Mouse (Mus musculus) lung, embryonic 14.5 days (tissue): Measurements from ENCODE around the gene Pml. TPM values are rescaled to one million over a fixed set of nuclear protein-coding genes. Genes with fewer than 3 reads are reported as not detected.

Experiments used
- ATAC-seq: fragments of 200-750 bp; cut with Nextera tagmentation; 2 replicates; pipeline ENCODE4 v1.8.0; 2017; ENCODE audit warnings: mild to moderate bottlenecking, moderate TSS enrichment, moderate library complexity; ENCODE audit not compliant: insufficient read depth
- DNase-seq: peaks from one replicate; pipeline ENCODE4 v3.0.0-alpha.2; 2015
- H3K27ac ChIP-seq: fragments of 300-500 bp; sonication (generic); 2 replicates; pipeline ENCODE4 v1.5.1; 2014; ENCODE audit warnings: low read depth, mild to moderate bottlenecking, moderate library complexity
- H3K27me3 ChIP-seq: fragments of 300-500 bp; sonication (generic); 2 replicates; pipeline ENCODE4 v1.6.1; 2014; ENCODE audit warnings: low read length, control low read depth; ENCODE audit not compliant: insufficient read depth
- H3K36me3 ChIP-seq: fragments of 300-500 bp; sonication (generic); 2 replicates; pipeline ENCODE4 v1.6.1; 2014; ENCODE audit warnings: control low read depth; ENCODE audit not compliant: insufficient read depth
- H3K4me1 ChIP-seq: fragments of 300-500 bp; sonication (generic); 2 replicates; pipeline ENCODE4 v1.6.1; 2014; ENCODE audit warnings: antibody characterized with exemption, control low read depth; ENCODE audit not compliant: insufficient read depth
- H3K4me2 ChIP-seq: fragments of 300-500 bp; sonication (generic); 2 replicates; pipeline ENCODE4 v1.6.1; 2014; ENCODE audit warnings: mild to moderate bottlenecking
- H3K4me3 ChIP-seq: fragments of 300-500 bp; sonication (generic); 2 replicates; pipeline ENCODE4 v1.5.1; 2014; ENCODE audit warnings: low read depth, low read length
- H3K9ac ChIP-seq: fragments of 300-500 bp; sonication (generic); 2 replicates; pipeline ENCODE4 v1.6.1; 2014
- H3K9me3 ChIP-seq: fragments of 300-500 bp; sonication (generic); 2 replicates; pipeline ENCODE4 v1.6.1; 2016; ENCODE audit warnings: low read depth, low read length, control low read depth
- CTCF ChIP-seq: IDR thresholded peaks from 2 replicates; pipeline ENCODE4 v1.5.1; 2016; ENCODE audit warnings: antibody characterized with exemption, low read depth
- WGBS: fragments of 180-500 bp; shearing (Covaris S2); extraction: QIAGEN DNeasy Blood & Tissue Kit; methylation state at CpG from one replicate; pipeline ENCODE4 v1.1.7; 2014; 5-methylcytosine and 5-hydroxymethylcytosine counted together
- polyA plus RNA-seq: library from polyadenylated mRNA; unstranded; fragments of >200 nt; fragmentation: Nextera tagmentation; extraction: Ambion mirVana; gene quantifications from 2 replicates; pipeline ENCODE4 v1.2.1, GENCODE M21; 2014

The Pml gene
- polyA plus RNA-seq, 1 experiment from 2014 or later = 23.2 TPM

DNA sequence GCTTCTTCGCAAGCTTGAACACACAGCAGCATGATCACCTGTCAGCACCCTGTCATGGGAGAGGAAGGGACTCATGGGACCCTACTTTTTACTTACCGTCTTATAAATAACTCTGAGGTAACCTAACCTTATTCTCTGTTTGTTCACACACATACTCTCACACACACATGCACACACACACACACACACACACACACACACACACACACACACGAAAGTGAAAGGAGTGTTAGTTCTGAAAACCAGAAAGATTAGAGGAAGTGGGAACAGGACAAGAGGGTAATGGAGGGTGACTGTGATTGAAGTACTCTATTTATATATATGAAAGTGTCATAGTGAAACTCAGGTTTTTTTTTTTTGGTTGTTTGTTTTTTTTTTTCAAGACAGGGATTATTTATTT, 21.5 kb upstream of the Pml start:
- Histone ChIP-seq H3K27ac (no peak overlapping the region), H3K4me2 (no peak overlapping the region), H3K4me1 (peaks cover 14% of the 10 kb centered on the region), H3K9ac (no peak overlapping the region), H3K27me3 (no peaks in the 10 kb centered on the region), H3K9me3 (no peaks in the 10 kb centered on the region), H3K4me3 (no peak overlapping the region), H3K36me3 (no peaks in the 10 kb centered on the region)
- ATAC-seq (no peak), DNase-seq (no peak)
- no peak for TF ChIP-seq CTCF
- WGBS = 81% methylated on average over 3 of the region's 3 CpGs

DNA sequence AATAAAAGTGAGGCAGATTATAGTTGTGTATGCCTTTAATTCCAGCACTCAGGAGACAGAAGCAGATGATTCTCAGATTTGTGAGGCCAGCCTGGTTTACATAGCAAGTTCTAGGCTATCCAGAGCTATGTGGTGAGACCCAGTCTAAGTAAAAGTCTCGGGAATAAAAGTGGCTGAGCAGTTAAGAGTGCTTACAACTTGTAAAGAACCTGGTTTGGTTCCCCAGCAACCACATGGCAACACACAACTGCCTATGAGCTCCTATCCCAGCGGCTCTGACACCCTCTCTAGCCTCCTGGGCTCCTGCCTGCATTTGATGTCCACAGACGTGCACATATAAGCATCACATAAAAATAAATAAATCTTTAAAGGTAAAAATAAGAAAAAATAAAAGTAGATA, 20.5 kb upstream of the Pml start:
- Histone ChIP-seq H3K9me3 (no peaks in the 10 kb centered on the region), H3K27me3 (no peaks in the 10 kb centered on the region), H3K4me1 (peaks cover 6% of the 10 kb centered on the region; the same call in 1 of the 2 replicates), H3K4me2 (no peak overlapping the region), H3K36me3 (no peaks in the 10 kb centered on the region), H3K4me3 (no peak overlapping the region), H3K9ac (no peak overlapping the region), H3K27ac (no peak overlapping the region)
- no peak for ATAC-seq
- WGBS = 43% methylated on average over 3 of the region's 3 CpGs
- DNase-seq = no peak
- no peak for TF ChIP-seq CTCF

DNA sequence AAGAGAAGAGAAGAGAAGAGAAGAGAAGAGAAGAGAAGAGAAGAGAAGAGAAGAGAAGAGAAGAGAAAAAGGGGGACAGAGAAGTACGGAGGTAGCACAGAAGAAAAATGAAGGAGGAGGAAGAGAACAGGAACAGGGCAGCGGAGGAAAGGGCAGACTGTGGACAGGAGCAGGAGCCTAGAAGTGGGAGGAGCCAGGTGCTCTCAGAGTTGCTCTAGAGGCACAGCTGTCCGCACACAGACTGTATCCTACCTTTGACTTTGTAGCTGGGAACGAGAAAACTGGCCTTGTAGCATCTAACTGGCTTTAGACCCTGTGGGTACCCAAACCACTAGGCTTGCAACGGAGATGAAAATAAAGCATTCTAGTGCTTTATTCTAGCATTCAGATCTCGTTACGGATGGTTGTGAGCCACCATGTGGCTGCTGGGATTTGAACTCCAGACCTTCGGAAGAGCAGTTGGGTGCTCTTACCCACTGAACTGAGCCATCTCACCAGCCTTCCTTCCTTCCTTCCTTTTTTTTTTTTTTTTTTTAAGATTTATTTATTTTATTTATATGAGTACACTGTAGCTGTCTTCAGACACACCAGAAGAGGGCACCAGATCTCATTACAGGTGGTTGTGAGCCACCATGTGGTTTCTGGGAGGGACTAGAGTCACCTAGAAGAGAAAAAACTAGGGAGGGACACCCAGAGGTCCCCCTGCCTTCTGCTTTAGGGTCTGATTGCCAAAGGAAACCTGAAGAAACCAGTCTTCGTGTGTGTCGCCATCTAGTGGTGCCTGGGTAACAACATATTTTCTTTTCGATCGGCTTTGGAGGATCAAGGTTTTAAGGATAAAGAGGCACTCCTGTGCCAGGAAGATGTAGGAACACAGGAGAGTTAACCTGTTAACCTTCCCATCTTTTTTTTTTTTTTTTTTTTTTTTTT, 19.1 kb upstream of the Pml start:
- Histone ChIP-seq H3K9ac (no peak overlapping the region), H3K36me3 (no peaks in the 10 kb centered on the region), H3K27ac (no peak overlapping the region), H3K4me3 (no peak overlapping the region), H3K4me2 (no peak overlapping the region), H3K4me1 (no peaks in the 10 kb centered on the region), H3K27me3 (no peaks in the 10 kb centered on the region), H3K9me3 (no peaks in the 10 kb centered on the region)
- TF ChIP-seq CTCF = peak; percentile 75
- ATAC-seq = no peak
- peak; percentile 87 for DNase-seq
- 53% methylated on average over 12 of the region's 12 CpGs for WGBS

DNA sequence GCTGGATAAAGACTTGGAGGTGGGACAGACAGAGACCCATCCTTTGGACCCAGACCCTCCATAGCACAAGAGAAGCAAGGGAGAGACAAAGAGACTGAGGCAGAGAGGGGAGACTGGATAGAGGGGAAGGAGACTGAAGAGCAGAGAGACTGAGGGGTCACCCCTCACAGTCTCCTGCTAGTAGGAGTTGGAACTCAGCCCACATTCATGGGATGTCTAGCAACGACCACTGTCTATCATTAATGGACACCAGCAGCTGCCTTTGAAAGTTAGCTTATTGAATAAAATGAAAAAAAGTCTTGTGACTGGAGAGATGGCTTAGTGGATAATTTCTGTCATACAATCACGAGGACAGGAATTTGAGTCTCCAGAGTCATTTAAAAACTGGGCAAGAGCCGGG, 17.5 kb upstream of the Pml start:
- peak; percentile 60 for DNase-seq
- no peak overlapping the region for H3K9ac ChIP-seq
- no peaks in the 10 kb centered on the region for H3K4me1 ChIP-seq
- no peak for TF ChIP-seq CTCF
- H3K27me3 ChIP-seq = no peaks in the 10 kb centered on the region
- WGBS = 48% methylated on average over 3 of the region's 3 CpGs
- H3K36me3 ChIP-seq = peaks cover 6% of the 10 kb centered on the region
- peak overlapping the region; percentile 51 for H3K27ac ChIP-seq
- no peak for ATAC-seq
- no peak overlapping the region for H3K4me3 ChIP-seq
- no peaks in the 10 kb centered on the region for H3K9me3 ChIP-seq
- no peak overlapping the region for H3K4me2 ChIP-seq

DNA sequence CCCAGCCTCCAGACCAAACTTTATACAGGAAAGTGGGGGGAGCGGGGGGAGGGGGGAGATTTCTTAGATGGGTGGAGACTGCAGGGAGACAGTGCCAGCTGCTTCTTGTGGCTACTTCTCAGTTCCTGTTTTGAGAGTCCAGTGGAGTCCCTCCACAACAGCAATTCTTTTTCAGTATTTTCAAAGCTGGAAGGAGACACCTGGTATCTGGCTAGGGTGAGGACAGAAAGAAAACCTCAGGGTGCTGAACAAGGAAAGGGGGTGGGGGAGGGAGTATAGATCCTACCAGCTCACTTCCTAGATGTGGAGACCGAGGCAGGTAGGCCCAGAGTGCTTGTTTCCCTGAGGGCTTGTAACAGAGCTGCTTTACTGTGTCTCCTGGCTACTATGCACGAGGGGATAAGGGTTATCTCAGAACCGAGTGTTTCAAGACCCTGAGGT, 17.0 kb upstream of the Pml start:
- ATAC-seq = no peak
- WGBS = 32% methylated on average over 4 of the region's 4 CpGs
- H3K27ac ChIP-seq = peak overlapping the region; percentile 51
- peaks cover 10% of the 10 kb centered on the region for H3K36me3 ChIP-seq
- no peak overlapping the region for H3K9ac ChIP-seq
- no peaks in the 10 kb centered on the region for H3K4me1 ChIP-seq
- H3K27me3 ChIP-seq = no peaks in the 10 kb centered on the region
- H3K4me3 ChIP-seq = no peak overlapping the region
- H3K4me2 ChIP-seq = no peak overlapping the region
- no peaks in the 10 kb centered on the region for H3K9me3 ChIP-seq
- no peak for TF ChIP-seq CTCF
- DNase-seq = peak; percentile 50

DNA sequence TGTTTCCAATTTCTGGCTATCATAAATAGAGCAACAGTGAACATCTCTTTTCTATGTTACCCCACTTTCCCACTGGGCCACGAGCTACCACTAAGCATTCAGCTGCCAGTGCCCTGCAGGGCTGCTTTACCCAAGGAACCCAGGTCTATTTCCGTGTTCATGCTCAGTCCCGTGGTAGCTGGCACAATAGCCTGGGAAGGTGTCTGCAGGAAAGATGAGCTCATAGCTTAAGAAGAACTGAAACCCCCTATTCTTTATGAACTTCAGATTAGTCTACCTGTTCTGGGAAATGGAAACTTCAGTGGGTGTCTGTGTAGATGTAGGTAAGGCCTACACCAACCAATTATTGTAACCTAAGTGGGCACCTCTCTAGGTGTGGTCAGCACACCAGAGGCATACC, 15.8 kb upstream of the Pml start:
- no peaks in the 10 kb centered on the region for H3K9me3 ChIP-seq
- no peak for TF ChIP-seq CTCF
- DNase-seq (no peak), ATAC-seq (no peak)
- no peak overlapping the region for H3K4me2 ChIP-seq
- 74% methylated on average over 3 of the region's 3 CpGs for WGBS
- H3K9ac ChIP-seq = no peak overlapping the region
- H3K4me3 ChIP-seq = no peak overlapping the region
- H3K27ac ChIP-seq = no peak overlapping the region
- no peaks in the 10 kb centered on the region for H3K27me3 ChIP-seq
- H3K36me3 ChIP-seq = peaks cover 15% of the 10 kb centered on the region
- H3K4me1 ChIP-seq = no peaks in the 10 kb centered on the region

DNA sequence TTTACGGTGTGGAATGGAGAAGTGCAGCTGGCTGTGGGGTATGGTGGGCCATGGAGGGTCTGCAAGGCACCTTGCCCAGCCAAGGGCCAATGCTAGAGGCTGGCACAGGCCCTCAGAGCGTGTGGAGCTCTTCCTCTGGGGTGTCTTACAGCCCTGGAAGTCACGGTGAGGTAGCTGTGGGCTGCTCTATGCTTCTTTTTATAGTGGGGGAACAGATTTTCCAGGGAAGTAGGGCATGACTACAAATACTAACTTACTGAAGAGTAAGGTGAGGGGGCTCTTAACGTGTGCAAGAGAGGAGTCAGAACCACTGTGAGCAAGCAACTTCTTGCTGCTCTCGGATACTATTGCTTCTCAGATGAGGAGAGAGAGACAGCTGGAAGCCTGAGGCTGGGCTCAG, 12.9 kb upstream of the Pml start:
- Histone ChIP-seq H3K27me3 (no peaks in the 10 kb centered on the region), H3K4me2 (no peak overlapping the region), H3K9me3 (no peaks in the 10 kb centered on the region), H3K36me3 (peaks cover 28% of the 10 kb centered on the region), H3K4me1 (no peaks in the 10 kb centered on the region), H3K4me3 (no peak overlapping the region), H3K27ac (no peak overlapping the region), H3K9ac (no peak overlapping the region)
- no peak for TF ChIP-seq CTCF
- DNase-seq (no peak), ATAC-seq (no peak)
- WGBS = 89% methylated on average over 5 of the region's 5 CpGs
